Mouse (Mus musculus): ENCODE data around the gene Supt7l. TPM values are rescaled to one million over a fixed set of nuclear protein-coding genes. Genes with fewer than 3 reads are reported as not detected.

The Supt7l gene
- polyA plus RNA-seq, 1 experiment from 2014 or later: 19.7 TPM

DNA sequence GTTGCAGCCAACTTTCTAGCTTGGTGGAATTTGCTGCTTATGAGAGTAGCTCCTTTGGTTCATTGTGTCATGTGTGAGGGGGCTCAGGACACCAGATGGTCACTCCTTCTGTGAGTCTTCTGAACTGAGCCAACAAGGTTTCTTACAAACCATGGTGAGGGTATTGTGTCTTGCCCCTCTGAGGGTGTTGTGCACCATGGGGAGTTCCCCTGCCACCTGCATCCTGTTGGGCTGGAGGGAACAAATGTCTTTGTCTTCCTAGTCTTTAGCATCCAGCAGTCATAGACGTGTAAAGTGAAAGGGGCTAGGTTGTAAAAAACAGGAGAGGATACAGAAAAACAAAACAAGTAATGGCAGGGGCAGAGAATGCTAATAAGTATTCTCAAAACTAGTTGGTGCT, 31.8 kb upstream of the Supt7l start:
- WGBS: 46% methylated on average over 1 of the region's 1 CpGs
- Histone ChIP-seq H3K9me3 (no peaks in the 10 kb centered on the region), H3K27ac (no peak overlapping the region), H3K4me2 (no peak overlapping the region), H3K4me3 (replicated peaks) (no peak overlapping the region), H3K9ac (no peak overlapping the region), H3K27me3 (replicated peaks) (no peaks in the 10 kb centered on the region), H3K4me1 (peaks cover 4% of the 10 kb centered on the region; the same call in 1 of the 2 replicates), H3K36me3 (peaks cover 6% of the 10 kb centered on the region; the same call in 1 of the 2 replicates)
- no peak for ATAC-seq (ENCODE audit: insufficient read depth, low FRiP score, low read depth)

DNA sequence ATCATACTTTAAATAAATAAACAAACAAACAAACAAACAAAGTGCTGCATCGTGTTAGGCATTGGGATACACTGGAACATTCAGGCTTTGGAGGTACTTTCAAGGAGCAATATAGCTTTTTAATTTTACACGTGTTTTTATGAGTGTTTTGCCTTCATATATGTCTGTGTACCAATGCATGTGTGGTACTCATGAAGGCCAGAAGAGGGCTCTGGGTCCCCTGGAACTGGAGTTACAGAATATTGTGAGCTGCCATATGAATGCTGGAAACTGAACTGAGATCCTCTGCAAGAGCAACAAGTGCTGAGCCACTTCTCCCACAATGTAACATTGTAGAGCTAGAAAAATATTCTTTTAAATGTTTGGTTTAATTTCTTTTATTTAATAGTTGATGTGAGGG, 7.6 kb upstream of the Supt7l start:
- H3K4me1 ChIP-seq: no peaks in the 10 kb centered on the region
- peaks cover 35% of the 10 kb centered on the region for H3K36me3 ChIP-seq
- no peak overlapping the region for H3K27ac ChIP-seq
- WGBS: 87% methylated on average over 2 of the region's 2 CpGs
- H3K27me3 ChIP-seq (replicated peaks): no peaks in the 10 kb centered on the region
- no peaks in the 10 kb centered on the region for H3K9me3 ChIP-seq
- no peak overlapping the region for H3K4me2 ChIP-seq
- H3K9ac ChIP-seq: no peak overlapping the region
- H3K4me3 ChIP-seq (replicated peaks): no peak overlapping the region
- no peak for ATAC-seq (ENCODE audit: insufficient read depth, low FRiP score, low read depth)

DNA sequence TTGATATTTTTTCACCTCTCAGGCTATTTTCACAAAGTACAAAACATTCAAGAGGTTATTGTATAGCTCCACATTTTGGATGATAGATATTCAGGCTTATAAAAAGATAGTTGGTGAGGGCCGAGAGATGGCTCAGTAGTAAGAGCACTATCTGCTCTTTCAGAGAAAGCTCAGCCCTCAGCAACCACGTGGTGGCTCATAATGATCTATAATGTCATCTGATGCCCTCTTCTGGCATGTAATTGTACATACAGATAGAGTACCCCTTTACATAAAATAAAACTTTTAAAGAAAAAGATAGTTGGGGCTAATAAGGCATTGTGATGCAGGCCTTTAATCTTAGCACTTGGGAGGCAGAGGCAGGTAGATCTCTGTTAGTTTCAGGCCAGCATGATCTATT, 953 bp upstream of the Supt7l start:
- peaks cover 20% of the 10 kb centered on the region for H3K36me3 ChIP-seq
- no peak for ATAC-seq (ENCODE audit: insufficient read depth, low FRiP score, low read depth)
- no peaks in the 10 kb centered on the region for H3K27me3 ChIP-seq (replicated peaks)
- no peak overlapping the region for H3K27ac ChIP-seq
- no peak overlapping the region for H3K4me2 ChIP-seq
- no peak overlapping the region for H3K4me3 ChIP-seq (replicated peaks)
- peaks cover 14% of the 10 kb centered on the region for H3K4me1 ChIP-seq
- 50% methylated on average over 2 of the region's 2 CpGs for WGBS
- no peaks in the 10 kb centered on the region for H3K9me3 ChIP-seq
- H3K9ac ChIP-seq: no peak overlapping the region

- peak overlapping the region; percentile 86 for H3K9ac ChIP-seq
- no peaks in the 10 kb centered on the region for H3K9me3 ChIP-seq
- 3% methylated on average over 40 of the region's 40 CpGs for WGBS
- H3K27me3 ChIP-seq (replicated peaks): no peaks in the 10 kb centered on the region
- H3K4me2 ChIP-seq: peak overlapping the region; percentile 95
- no peak for ATAC-seq (ENCODE audit: insufficient read depth, low FRiP score, low read depth)
- H3K4me3 ChIP-seq (replicated peaks): peak overlapping the region; percentile 93
- 0 out of 2 replicates have a peak overlapping the region, but pooled peaks have one; percentile 81 for H3K27ac ChIP-seq
- peaks cover 14% of the 10 kb centered on the region for H3K36me3 ChIP-seq
- peaks cover 14% of the 10 kb centered on the region for H3K4me1 ChIP-seq
Measured at GRCm38 (mm10) chr5:31527117-31527680, 408 bp downstream of the Supt7l start.

DNA sequence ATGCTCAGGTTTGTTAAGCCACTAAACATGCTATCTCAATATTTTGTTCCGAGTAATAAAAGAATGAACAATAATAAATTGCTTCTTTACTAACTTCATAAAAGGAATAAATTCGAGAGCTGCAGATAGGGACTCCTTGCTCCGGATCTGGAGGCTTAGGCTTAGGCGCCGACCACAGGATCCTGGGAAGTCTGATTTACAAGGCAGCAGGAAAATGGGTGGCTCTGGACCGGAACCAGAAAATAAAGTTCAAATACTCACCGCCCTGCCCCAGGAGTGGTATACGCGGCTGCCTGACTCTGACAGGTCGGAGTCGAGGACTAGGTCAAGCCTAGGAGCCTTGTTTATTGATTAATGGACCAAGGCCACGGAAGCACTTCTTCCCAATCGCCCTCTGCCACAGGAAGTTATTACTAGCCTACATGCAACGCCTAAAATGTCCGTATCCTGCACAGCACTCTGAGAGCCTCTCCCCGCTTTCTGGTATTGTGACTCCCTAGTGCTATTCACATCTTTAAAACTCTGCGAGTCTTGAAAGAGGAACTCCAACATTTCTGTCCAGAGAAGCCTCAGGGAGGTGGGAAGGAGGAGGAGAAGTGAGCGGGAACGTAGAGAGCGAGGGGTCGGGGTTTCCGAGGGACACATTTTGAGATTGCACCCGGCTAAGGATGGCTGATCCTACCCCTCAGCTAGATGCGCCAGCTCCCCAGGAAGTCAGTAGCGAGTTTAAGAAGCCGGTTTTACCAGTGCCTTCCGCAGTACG, 1.1 kb downstream of the Supt7l start, which contains the start of gene Slc4a1ap:
TSS of gene Slc4a1ap (plus strand) at position 642 of the 763 bp plus-strand sequence.
- Histone ChIP-seq H3K4me3 (replicated peaks) (peak within 1 kb of the TSS; percentile 93), H3K4me2 (peak within 1 kb of the TSS; percentile 95), H3K4me1 (peaks cover 14% of the 10 kb centered on the region), H3K36me3 (peaks cover 15% of the 10 kb centered on the region), H3K9ac (peak within 1 kb of the TSS; percentile 86), H3K27me3 (replicated peaks) (no peaks in the 10 kb centered on the region), H3K9me3 (no peaks in the 10 kb centered on the region), H3K27ac (peak within 1 kb of the TSS; percentile 81)
- peak; percentile 81 for ATAC-seq (ENCODE audit: insufficient read depth, low FRiP score, low read depth)
- under 1% methylated on average over 28 of the region's 28 CpGs for WGBS

DNA sequence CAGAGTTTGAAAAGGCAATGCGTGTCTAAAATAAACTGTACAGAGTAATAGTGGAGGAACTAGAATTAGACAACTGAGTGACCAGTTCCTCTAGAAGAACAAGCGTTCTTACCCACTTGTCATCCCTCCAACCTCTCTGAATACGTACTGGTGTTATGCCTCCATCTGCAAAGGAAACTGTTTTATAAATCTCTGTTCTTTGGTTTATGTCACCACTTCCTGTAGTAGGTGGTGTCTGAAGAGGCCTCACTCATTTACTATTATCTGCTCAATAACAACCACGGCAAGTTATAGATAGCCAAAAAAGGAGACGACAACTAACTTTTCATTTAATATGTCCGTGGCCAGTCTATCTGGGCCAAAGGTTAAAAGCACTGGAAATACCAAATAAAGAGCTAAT, 7.1 kb downstream of the Supt7l start:
- peaks cover 1% of the 10 kb centered on the region for H3K4me1 ChIP-seq
- H3K9me3 ChIP-seq: no peaks in the 10 kb centered on the region
- no peaks in the 10 kb centered on the region for H3K27me3 ChIP-seq (replicated peaks)
- no peak overlapping the region for H3K4me2 ChIP-seq
- no peak for ATAC-seq (ENCODE audit: insufficient read depth, low FRiP score, low read depth)
- WGBS: 83% methylated on average over 6 of the region's 6 CpGs
- no peak overlapping the region for H3K9ac ChIP-seq
- no peak overlapping the region for H3K4me3 ChIP-seq (replicated peaks)
- no peak overlapping the region for H3K27ac ChIP-seq
- peaks cover 36% of the 10 kb centered on the region for H3K36me3 ChIP-seq

GRCm38 (mm10) chr5:31512481-31512880, 15.1 kb downstream of the Supt7l start:
- 80% methylated on average over 1 of the region's 1 CpGs for WGBS
- H3K4me1 ChIP-seq: no peaks in the 10 kb centered on the region
- H3K4me2 ChIP-seq: no peak overlapping the region
- no peak overlapping the region for H3K27ac ChIP-seq
- ATAC-seq (ENCODE audit: insufficient read depth, low FRiP score, low read depth): no peak
- no peaks in the 10 kb centered on the region for H3K9me3 ChIP-seq
- H3K27me3 ChIP-seq (replicated peaks): no peaks in the 10 kb centered on the region
- no peak overlapping the region for H3K9ac ChIP-seq
- H3K36me3 ChIP-seq: peaks cover 40% of the 10 kb centered on the region
- H3K4me3 ChIP-seq (replicated peaks): no peak overlapping the region

- Histone ChIP-seq H3K4me2 (no peak overlapping the region), H3K9me3 (no peaks in the 10 kb centered on the region), H3K9ac (no peak overlapping the region), H3K4me1 (no peaks in the 10 kb centered on the region), H3K27ac (no peak overlapping the region), H3K36me3 (peaks cover 36% of the 10 kb centered on the region), H3K27me3 (replicated peaks) (no peaks in the 10 kb centered on the region), H3K4me3 (replicated peaks) (no peak overlapping the region)
- ATAC-seq (ENCODE audit: insufficient read depth, low FRiP score, low read depth): no peak
- 68% methylated on average over 10 of the region's 10 CpGs for WGBS
Measured at GRCm38 (mm10) chr5:31504843-31505242, 22.8 kb downstream of the Supt7l start.

DNA sequence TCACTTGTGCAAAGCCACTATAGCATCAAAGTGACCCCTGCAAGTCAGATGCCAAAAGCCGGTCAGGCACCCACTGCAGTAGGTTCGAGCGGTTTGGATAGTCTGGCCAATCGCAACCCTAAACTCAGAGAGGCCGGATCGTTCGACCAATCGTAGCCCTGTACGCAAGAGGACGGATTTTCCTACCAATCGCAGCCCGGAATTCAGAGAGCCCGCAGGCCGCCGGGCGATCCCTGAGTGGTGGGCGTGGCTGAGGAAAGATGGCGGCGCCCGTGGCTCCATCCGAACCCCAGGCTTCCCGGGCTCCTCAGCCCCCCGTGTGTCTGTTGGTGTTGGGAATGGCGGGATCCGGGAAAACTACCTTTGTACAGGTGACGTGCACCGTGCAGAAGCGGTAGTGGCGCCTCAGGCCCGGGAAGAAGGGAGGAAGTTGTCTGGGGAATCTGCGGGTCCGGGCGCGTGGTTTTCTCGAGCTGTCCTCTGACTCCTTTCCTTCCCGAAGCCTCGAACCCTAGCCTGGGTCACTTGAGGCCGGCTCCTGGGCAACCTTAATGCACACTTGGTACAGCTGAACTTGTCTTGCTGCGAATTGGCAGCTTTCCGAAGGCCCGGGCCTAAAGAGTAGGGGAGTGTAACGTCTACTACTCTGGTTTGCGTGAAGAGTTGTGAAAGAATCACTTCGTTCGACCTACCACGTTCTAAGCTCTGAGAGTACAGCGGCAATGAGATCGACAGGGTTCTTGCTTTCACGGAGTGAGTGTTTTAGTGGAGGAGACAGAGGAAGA, 32.9 kb downstream of the Supt7l start, which contains the start of gene Gpn1:
TSS of gene Gpn1 (plus strand) at position 229 of the 785 bp plus-strand sequence.
- peak within 1 kb of the TSS; percentile 73 for H3K4me2 ChIP-seq
- H3K27me3 ChIP-seq (replicated peaks): no peaks in the 10 kb centered on the region
- H3K27ac ChIP-seq: no peak within 1 kb of the TSS
- peaks cover 9% of the 10 kb centered on the region for H3K36me3 ChIP-seq
- 0 out of 2 replicates have a peak, but pooled peaks cover 9% of the 10 kb centered on the region for H3K4me1 ChIP-seq
- H3K4me3 ChIP-seq (replicated peaks): peak within 1 kb of the TSS; percentile 80
- peak within 1 kb of the TSS; percentile 48 for H3K9ac ChIP-seq
- peak; percentile 100 for ATAC-seq (ENCODE audit: insufficient read depth, low FRiP score, low read depth)
- WGBS: under 1% methylated on average over 49 of the region's 49 CpGs
- H3K9me3 ChIP-seq: no peaks in the 10 kb centered on the region

DNA sequence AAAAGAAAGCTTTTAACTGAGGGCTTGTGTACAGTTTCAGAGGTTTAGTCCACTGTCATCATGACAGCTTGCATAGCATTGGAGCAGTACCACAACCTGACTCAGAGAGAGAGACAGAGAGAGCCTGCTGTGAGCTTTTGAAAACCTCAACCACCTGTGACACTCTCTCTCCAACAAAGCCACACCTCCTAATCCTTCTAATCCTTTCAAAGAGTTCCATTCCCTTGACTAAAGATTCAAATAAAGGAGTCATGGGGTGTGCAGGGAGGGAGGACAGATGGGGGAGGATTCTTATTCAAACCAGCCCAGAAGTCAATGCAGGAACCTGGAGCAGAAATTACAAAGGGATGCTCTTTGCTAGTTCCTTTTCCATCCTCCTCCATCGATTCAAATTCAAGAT, 35.6 kb downstream of the Supt7l start:
- no peak overlapping the region for H3K4me2 ChIP-seq
- no peaks in the 10 kb centered on the region for H3K27me3 ChIP-seq (replicated peaks)
- 0 out of 2 replicates have a peak, but pooled peaks cover 9% of the 10 kb centered on the region for H3K4me1 ChIP-seq
- H3K36me3 ChIP-seq: no peaks in the 10 kb centered on the region
- WGBS: 63% methylated on average over 1 of the region's 1 CpGs
- H3K4me3 ChIP-seq (replicated peaks): no peak overlapping the region
- no peak for ATAC-seq (ENCODE audit: insufficient read depth, low FRiP score, low read depth)
- H3K27ac ChIP-seq: no peak overlapping the region
- no peaks in the 10 kb centered on the region for H3K9me3 ChIP-seq
- H3K9ac ChIP-seq: no peak overlapping the region

DNA sequence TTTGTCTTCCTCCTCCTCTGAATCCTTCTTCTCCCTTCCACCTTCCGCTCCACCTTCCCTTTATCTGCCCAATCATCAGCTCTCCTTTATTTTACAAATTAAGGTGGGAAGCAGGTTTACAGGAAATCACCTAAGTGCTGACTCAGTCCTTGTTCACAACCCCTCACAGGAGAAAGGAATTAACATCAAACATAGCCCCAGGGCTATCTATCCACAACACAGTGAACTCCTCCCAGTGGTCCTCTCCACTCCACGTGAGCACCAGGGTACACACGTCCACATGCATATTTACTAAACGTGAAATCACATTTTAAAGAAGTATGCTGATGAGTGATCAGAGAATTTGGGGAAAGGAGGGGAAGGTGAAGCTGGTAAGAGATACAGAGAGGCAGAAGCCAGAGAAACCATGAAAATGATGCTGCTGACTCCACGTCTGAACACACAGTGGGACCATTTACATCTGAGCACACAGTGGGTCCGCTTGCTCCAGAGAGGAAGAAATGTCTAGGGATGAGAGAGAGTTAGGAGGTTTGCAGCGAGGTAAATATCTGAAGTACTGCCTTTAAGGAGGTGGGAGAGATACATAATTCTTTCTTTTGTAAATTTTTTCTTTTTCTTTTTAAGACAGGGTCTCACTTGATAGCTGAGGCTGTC, 38.4 kb downstream of the Supt7l start:
- no peaks in the 10 kb centered on the region for H3K36me3 ChIP-seq
- WGBS: 63% methylated on average over 7 of the region's 7 CpGs
- no peak for ATAC-seq (ENCODE audit: insufficient read depth, low FRiP score, low read depth)
- no peak overlapping the region for H3K9ac ChIP-seq
- no peaks in the 10 kb centered on the region for H3K4me1 ChIP-seq
- H3K27me3 ChIP-seq (replicated peaks): no peaks in the 10 kb centered on the region
- no peak overlapping the region for H3K4me2 ChIP-seq
- no peaks in the 10 kb centered on the region for H3K9me3 ChIP-seq
- no peak overlapping the region for H3K4me3 ChIP-seq (replicated peaks)
- H3K27ac ChIP-seq: no peak overlapping the region

Measured in stomach, embryonic 15.5 days (tissue).